Mouse (Mus musculus): ENCODE results near the gene Napsa. TPM values are rescaled to one million over a fixed set of nuclear protein-coding genes. Genes with fewer than 3 reads are reported as not detected.

Gene Napsa
- under 1 TPM in 1 of 2 experiments, not detected in 1; 0.25 TPM for total RNA-seq (2021)

DNA sequence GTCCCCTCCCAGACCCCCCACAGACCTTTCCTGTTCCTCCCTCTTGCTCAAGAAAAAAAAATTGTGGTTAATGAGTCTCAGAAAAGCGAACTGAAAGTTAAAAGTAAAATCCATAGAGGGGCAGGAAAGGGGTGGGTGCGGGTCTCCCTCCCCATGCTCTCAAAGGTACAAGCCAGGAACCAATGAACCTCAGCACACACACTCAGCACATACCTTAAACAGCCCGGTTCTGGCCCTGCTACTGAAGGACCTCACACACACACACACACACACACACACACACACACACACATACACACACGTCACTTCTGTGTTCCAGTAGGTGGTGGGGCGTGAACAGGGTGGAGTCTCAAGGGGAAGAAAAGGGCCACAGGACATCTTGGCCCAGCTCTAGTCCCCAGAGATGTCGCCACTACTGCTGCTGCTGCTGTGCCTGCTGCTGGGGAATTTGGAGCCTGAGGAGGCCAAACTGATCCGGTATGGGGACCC lies at the start of gene Napsa:
Gene Napsa (plus strand): TSS at position 168 of the 489 bp plus-strand sequence.
- no peak for DNase-seq

DNA sequence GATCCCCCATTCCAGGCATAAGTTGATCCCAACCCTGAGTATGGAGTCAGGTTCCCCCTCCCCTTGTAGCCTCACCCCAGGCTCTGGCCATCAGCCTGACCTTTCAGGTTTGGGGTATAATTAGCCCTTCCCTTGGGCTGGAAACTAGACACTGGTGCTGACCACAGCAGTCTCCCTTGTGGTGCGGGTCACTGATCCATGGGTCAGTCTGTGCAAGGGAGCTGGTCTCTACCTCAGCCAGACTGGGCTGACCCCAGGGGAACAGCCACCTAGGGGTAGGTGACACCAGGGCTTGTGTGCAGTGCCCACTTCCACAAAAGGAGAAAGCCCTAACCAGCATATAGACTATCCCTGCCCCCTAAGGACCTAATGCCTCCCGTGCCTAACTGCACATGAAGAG lies 49.1 kb upstream of the Napsa start:
- DNase-seq = no peak

- no peak for DNase-seq
These were observed 47.7 kb upstream of the Napsa start, which contains the start of gene Mybpc2 for GRCm38 (mm10) chr7:44524502-44524901. Mybpc2 (minus strand) TSS chr7:44524656.

DNA sequence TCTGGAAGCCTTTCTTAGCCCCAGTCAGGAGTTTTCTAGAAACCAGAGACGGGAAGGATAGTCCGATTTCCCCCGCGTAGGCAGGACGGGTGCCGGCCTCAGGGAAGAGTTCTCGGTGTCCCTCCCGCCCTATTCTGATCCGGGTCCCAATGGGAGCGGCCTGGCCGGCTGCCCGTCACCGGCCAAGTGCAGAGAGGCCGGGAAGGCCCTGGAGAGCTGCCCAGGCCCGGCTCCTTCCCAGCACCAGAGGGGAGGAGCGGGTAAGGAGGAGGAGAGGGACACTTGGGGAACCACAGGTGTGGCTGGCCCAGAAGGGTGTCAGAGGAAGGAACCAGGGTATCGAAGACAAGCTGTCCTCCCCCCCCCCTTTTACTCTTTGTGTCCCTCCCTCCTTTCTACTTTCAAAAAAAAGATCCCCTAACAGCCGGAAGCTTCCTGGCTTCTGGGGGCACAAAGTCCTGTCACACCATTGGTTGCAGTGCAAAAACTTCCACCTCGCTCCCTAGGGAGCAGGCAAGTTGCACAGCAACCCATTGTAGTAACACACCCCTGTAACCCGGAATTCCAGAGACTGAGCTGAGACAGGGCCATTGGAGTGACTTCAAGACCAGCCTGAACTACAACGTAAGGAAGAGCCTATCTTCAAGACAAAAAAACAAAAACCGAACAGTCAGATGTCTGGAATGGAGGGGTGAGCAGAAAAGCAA lies 46.9 kb upstream of the Napsa start:
- peak in 1 of 2 experiments; percentile 63 for DNase-seq

DNA sequence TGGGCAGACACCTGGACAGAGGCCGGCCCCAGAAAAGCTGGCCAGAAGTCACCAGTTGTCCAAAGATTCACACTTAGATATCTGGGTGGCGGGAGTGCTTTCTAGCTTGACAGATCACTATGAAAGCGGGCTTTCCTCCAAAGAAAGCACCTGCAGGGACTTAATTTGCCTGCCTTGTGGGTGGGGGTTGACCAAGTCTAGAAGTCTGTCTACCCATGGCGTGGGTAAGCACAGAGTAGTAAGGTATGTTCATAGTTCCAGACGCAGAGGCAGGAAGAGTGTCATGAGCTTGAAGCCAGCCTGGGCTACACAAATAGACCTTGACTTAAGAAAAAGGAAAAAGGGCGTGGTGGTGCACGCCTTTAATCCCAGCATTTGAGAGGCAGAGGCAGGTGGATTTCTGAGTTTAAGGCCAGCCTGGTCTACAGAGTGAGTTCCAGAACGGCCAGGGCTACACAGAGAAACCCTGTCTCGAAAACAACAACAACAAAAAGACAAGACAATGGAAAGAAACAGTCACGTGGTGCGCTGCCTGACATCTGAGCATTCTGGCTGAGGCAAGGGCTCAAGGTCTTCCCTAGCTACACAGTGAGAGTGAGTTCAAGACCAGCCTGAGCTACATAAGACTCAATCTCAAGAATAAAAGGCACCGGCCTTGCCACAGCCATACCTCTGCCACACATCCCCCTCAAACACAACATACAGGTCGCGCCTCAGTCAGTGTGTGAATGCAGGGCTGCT lies 45.6 kb upstream of the Napsa start:
- no peak for DNase-seq

DNA sequence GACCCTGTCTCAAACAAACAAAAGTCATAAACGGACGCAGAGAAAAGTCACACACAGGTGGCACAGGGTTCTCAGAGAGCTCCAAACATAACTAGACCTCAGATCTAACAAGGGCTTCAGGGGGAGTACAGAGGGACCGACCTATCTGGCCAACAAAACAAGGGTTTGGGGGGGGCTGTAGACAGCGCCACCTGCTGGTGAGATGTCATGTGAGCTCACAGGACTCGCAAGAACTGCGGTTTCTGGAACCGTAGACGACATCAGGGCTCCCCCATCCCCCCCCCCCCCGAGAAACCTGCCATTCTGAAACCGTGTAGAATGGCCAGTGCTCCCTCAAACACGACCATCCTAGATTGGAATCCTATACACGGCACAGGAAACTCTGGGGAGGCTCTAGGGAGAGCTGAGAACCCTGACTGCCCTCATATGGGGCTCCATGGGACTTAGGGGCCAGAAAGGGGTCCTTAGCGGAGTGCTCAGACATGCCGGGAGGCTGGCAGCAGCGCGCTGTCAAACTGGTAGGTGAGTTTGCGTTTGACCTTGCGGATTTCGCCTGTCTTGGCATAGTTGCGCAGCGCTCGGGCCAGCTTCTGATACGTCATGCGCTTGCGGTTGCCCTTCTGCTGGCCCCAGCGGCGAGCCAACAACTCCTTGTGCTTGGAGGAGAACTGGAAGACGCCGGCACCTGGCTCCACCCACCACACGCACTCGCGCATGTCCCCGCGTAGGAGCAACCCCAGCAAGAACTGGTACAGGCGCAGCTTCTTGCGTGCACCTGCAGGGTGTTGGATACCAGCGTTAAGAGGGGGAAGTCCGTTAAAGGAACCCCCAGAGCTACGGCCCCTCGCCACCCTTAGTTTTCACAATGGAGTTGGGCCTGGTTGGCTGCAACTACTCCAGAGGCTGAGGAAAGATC lies 44.4 kb upstream of the Napsa start:
- DNase-seq = peak; percentile 62

GRCm38 (mm10) chr7:44529518-44529917 lies 42.7 kb upstream of the Napsa start:
- DNase-seq = no peak

GRCm38 (mm10) chr7:44530507-44530906 lies 41.7 kb upstream of the Napsa start:
- no peak for DNase-seq

DNA sequence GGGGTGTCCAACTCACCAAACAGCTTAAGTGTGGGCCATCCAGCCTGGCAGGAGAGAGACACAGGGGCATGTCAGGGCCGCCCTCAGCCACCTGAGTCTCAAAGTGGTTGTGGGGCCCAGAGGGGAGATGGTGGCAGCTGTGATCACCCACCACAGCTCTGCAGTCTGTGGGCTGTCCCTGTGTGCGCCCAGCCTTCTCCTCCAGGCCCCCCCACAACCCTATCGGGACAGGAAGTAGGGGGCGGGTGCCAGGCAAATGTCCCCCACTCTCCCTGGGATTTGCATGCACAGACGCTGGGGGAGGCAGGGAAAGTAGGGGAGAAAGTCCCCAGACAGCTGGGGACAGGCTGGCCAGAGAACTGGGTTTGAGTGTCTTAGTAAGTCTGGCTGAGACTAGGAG lies 41.0 kb upstream of the Napsa start:
- no peak for DNase-seq

GRCm38 (mm10) chr7:44531946-44532732 lies 40.0 kb upstream of the Napsa start, which contains the start of gene Spib:
Spib (minus strand) TSS chr7:44532071.
- DNase-seq = no peak

DNA sequence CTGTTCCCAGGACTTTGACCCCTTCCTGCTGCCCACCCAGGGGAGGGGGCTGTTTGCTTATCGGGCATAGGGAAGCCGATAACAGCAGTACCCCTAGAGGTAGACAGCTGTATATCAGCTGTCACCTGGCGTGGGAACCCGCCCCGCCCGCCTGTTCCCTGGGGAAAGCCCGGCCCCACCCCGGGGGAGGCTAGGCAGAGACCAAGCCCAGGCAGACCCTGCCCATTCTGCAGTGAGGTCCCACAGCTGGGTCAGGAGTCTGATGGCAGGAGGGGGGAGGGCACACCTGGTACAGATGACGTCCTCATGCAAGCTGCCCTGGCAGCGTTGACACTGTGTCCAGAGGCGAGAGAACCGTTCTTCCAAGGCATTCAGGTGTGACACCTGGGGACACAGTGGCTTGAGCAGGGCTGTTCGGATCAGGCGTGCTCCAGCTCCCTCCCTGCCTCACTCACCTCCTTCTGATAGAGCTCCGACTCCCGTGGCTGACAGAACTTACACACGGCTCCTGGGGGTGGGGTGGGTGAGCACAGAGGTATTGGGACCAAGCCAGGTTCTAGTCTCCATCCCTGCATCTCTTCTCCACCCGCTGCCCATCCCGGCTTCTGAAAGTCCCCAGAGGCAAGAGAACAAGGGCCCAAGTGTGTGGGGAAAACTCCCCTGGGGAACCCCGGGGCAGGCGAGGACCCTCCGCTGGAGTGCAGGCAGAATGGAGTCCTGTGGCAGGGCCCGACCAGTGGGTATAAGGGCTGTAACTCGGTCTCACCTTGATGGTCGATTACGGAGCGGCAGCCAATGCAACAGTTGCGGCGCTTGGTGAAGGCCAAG lies 39.0 kb upstream of the Napsa start:
- no peak for DNase-seq

DNA sequence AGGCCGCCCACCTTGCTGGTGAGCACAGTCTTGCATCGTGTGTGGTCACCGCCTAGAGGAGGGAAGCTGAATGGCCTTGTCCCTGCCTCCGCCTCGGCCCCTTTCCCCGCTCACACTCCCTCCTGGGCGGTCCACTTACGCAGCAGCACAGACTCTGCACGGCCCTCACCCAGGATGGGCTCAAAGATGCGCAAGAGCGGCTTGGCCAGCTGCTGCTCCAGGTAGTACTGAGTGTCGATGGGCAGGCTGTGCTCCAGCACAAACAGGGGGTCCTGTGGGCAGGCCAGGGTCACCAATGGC lies 38.5 kb upstream of the Napsa start:
- no peak for DNase-seq

GRCm38 (mm10) chr7:44534242-44534641 lies 37.9 kb upstream of the Napsa start:
- DNase-seq = no peak

- DNase-seq = no peak
These were observed 37.3 kb upstream of the Napsa start for GRCm38 (mm10) chr7:44534656-44535441.

- no peak for DNase-seq
These were observed 36.3 kb upstream of the Napsa start for GRCm38 (mm10) chr7:44535657-44536589.

- no peak for DNase-seq
These were observed 35.6 kb upstream of the Napsa start for GRCm38 (mm10) chr7:44536590-44536968.

GRCm38 (mm10) chr7:44537009-44537408 lies 35.2 kb upstream of the Napsa start:
- no peak for DNase-seq

- no peak for DNase-seq
These were observed 34.7 kb upstream of the Napsa start for GRCm38 (mm10) chr7:44537496-44537895.

All from layer of hippocampus, postnatal 36 days (tissue).